Mouse (Mus musculus): Measurements from ENCODE around the gene Pim1.
A peak's percentile ranks its signal among the peaks of the same experiment; 100 is the strongest.
"Not testable (repeated sequence)": the region's sequence is repeated elsewhere in the genome, so short reads cannot be mapped to it uniquely, and the experiment has no call there.

Gene Pim1

DNA sequence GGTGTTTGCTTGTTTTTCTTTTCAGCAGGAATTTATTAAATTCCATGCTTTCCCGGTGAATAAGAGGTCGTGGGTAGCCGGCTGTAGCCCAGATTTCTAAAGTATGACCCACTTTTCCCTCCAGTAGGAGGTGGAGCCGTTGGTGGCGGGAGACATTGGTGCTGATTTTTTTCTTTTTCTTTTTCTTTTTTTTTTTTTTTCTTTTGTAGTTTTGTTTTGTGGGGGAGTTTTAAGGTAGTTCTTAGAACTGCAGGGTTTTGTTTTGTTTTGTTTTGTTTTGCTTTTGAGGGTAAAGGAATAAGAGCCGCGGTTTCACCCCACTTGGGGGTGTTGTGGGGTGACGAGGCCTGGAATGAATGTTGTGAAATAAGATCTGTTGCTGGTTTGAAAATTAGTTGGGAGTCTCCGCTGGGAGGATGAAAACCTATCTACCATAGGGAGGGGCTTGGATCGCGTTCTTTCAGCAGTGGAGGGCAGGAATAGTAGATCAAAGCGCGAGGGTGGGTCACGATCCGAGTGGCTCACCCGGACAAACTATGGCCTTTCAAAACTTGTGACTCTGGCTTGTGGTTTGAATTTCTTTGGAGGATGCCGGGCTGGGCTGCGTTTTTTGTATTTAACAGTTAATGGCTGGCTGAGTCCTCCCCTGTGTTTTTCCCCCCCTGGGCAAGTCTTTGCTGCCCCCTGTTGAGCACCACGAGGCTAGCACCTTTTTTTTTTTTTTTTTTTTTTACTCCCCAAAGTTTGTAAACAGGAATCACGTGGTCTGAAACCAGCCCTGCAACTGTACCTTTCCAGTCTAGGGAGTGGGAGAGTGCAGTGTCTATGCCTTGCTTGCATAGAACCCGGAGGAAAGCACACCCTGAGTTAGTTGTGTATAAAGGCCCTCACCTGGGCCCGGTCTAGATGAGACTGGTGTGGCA is 2.0 kb downstream of the Pim1 start:
- peak in 1 of 2 experiments; percentile 80 for DNase-seq (ENCODE audit: low read depth in 1 of 2, low spot score in 2 of 2)

DNA sequence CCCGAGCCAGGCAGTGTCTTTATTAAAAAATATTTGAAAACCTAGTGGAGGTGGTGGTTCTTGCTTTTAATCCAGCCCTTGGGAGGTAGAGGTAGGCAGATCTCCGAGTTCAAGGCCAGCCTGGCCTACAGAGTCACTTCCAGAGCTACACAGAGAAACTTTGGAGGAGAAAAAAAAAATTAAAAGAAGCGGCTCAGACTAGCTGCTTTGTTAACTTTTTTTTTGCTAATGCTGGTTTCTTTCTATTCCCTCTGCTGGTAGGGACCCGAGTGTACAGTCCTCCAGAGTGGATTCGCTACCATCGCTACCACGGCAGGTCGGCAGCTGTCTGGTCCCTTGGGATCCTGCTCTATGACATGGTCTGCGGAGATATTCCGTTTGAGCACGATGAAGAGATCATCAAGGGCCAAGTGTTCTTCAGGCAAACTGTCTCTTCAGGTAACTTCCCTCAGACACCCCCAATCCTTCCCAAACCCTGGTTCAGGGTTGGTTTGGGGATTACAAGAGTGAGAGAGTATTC is 3.0 kb downstream of the Pim1 start:
- no peak for DNase-seq (ENCODE audit: low read depth in 1 of 2, low spot score in 2 of 2)

DNA sequence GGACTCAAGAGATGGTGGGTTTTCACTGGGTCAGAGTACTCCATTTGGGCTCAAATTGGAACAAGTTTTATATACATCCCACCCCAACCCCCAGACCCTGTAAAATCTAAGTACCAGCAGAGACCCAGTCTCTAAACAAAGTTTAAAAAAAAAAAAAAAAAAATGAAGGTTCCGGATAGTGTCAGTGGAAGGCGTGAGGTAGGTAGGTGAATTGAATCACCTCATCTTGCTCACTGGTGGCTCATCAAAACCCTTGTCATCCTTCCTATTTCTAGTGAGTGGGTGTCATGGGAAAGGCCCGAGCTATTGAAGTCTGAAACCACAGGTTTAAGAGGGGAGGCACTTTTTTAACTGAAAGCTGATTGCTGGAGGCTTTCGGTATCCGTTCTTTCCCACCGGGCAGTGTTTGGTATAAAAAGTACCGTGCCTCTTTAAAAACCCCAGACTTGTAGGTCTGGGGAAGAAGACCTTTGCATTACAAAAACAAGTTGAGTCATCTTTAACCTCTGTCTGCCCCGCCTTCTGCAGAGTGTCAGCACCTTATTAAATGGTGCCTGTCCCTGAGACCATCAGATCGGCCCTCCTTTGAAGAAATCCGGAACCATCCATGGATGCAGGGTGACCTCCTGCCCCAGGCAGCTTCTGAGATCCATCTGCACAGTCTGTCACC is 3.6 kb downstream of the Pim1 start:
- no peak for DNase-seq (ENCODE audit: low read depth in 1 of 2, low spot score in 2 of 2)

DNA sequence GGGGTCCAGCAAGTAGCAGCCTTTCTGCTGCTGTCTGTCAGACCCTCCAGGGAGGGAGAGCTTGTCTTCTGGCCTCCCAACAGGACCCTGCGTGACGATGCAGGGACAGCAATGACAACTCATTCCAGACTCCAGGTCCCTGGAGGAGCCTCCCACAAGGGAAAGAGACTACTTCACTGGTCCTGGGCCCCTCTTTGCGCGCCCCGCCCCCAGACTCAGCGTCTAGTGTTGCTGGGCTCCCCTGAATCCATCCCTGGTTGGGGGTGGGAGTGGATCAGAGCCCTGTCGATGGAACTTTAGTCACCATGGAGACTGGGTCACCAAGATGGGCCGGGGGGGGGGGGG is 4.2 kb downstream of the Pim1 start:
- no peak for DNase-seq (ENCODE audit: low read depth in 1 of 2, low spot score in 2 of 2)

DNA sequence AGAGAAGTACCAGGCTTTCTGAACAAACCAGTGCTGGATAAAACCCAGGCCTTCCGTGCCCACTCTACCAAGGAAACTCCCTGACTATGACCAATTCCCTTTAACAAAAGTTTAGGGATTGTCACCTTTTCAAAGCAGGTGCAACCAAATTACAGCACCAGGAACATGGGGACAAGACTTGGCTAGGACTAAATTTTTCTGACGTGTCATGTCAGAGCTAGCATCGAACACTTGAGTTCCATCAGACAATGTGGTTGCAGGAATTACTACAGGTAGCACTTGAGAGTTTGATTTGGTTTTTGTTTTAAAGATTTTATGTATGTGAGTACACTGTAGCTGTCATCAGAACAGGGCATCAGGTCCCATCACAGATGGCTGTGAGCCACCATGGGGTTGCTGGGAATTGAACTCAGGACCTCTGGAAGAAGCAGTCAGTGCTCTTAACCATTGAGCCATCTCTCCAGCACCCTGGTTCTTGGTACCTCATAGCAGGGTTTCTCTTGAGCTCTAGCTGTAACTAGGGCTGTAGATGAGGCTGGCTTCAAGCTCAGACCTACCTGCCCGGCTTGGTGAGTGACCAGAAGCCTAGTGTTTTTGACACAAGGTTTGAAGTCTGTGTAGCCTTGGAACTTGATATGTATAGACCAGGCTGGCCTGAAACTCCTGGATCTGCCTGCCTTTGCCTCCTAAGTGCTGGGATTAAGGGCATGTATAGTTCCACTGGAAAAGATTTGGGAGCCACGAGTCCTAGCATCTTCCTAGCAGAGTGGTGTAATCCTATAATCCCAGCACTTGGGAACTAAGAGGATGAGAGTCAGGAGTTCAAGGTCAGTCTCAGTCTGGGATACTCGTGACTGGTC is 5.9 kb downstream of the Pim1 start:
- DNase-seq (ENCODE audit: low read depth in 1 of 2, low spot score in 2 of 2): peak in 1 of 2 experiments; percentile 42

DNA sequence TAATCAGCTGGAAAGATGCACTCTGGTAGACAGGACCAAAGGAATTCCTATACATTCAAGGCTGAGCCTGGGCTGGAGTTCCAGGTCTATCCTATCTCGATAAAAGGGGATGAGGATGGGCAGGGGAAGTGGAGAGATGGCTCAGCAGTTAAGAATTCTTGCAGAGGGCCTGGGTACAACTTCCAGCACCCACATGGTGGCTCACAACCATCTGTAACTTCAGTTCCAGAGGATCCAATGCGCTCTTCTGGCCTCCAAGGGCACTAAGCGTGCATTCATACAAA is 6.5 kb downstream of the Pim1 start:
- no peak for DNase-seq (ENCODE audit: low read depth in 1 of 2, low spot score in 2 of 2)

DNA sequence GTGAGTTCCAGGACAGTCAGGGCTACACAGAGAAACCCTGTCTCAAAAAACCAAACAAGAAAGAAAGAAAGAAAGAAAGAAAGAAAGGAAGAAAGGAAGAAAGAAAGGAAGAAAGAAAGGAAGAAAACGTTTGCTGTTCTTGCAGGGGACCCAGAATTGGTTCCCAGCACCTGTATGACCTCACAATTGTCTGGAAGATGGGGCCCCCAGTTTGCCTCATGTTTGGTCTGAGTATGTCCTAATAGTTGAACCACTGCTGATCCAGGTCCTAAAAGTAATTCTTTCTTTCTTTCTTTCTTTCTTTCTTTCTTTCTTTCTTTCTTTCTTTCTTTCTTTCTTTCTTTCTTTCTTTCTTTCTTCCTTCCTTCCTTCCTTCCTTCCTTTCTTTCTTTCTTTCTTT is 6.9 kb downstream of the Pim1 start:
- DNase-seq (ENCODE audit: low read depth in 1 of 2, low spot score in 2 of 2): not testable (repeated sequence)

DNA sequence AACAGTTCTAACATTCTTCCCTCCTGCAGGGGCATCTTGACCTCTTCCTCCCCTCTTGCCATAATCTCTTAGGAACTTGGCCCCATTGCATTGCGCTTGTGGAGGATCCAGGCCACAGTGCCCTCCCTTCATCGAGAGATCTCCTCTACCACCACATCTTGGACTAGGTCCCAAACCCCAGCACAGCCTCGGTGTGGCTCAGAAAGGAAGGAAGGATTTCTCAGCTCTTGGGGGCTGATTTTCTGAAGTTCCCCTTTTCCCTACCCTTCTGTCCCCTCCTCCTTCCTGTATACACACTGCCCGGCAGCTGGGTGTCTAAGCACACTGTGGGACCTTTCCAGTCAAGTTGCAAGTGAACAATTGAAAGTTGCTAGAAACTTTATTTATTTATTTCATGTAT is 7.5 kb downstream of the Pim1 start:
- peak in 1 of 2 experiments; percentile 66 for DNase-seq (ENCODE audit: low read depth in 1 of 2, low spot score in 2 of 2)

DNA sequence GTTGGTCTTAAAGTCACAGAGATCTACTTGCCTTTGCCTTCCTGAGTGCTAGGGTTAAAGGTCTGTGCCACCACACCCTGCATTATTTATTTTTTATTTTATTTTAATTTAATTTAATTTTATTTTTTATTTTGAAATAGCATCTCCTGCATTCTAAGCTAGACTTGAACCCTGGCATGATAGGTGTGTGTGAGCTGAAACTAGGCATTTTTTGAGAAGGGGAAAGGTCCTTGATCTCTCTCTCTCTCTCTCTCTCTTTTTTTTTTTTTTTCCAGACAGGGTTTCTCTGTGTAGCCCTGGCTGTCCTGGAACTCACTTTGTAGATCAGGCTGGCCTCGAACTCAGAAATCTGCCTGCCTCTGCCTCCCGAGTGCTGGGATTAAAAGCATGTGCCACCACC is 8.4 kb downstream of the Pim1 start:
- not testable (repeated sequence) for DNase-seq (ENCODE audit: low read depth in 1 of 2, low spot score in 2 of 2)

DNA sequence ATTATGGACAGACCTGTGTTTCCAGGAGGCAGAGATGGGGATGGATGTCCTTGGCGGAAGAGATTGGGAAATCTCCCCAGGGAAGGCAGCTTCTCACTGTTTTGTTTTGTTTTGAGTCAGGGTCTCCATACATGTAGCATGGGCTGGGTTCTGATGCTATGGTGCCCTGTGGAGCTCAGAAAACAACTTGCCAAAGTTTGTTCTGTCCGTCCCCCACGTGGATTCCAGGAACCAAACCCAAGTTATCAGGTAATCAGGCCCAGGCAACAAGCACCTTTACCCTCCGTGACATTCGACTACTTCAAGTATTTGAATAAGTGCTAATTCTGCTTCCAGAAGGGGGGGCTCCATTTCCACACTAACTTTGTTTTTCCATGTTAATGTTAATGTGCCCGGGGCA is 9.0 kb downstream of the Pim1 start:
- DNase-seq (ENCODE audit: low read depth in 1 of 2, low spot score in 2 of 2): no peak

DNA sequence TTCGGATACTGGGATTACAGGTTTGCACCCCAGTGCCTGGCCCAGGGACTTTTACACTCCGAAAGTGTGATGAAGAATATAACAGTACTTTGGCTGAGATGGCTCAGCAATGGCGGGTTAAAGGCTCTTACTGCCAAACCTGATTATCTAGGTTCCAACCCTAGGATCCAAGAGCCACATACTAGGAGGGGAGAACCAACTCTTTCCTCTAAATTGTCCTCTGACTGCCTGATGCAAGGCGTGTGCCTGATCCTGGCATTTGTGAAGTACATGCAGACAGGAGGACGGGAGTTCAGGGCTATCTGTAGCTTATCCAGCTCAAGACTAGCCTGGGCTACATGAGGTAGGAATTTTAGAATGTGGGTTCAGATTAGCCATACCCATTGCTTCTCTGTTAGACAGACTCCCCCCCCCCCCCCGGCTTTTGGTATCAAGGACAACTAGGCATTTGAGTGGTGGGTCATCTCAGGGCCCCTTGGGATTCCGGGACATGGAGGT is 9.7 kb downstream of the Pim1 start:
- DNase-seq (ENCODE audit: low read depth in 1 of 2, low spot score in 2 of 2): no peak

DNA sequence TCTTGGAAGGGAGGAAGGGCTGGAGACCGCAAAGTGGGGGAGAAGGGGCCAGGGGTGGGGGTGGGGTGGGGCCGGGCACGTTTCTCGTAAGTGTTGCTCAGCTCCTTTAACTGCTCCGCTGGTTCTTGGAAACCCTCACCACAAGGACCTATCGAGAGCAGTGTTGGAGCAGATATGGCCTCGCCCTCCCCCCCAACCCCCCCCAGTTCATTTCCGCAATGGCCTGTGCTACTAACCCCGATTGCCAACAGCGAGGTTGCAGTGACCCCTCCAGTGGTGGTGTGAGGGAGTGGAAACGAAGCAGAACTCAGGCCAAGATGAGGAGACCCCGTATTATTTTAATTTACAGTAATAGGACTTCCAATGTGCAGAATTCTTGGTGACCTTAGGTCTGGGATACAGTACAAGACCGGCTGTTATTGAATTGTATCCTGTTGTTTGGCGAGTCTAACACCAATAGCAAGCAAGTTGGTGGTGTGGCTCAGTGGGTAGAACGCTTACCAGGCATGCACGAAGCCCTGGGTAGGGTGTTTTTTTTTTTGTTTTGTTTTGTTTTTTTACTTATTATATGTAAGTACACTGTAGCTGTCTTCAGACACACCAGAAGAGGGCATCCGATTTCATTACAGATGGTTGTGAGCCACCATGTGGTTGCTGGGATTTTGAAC is 10.4 kb downstream of the Pim1 start:
- DNase-seq (ENCODE audit: low read depth in 1 of 2, low spot score in 2 of 2): no peak

DNA sequence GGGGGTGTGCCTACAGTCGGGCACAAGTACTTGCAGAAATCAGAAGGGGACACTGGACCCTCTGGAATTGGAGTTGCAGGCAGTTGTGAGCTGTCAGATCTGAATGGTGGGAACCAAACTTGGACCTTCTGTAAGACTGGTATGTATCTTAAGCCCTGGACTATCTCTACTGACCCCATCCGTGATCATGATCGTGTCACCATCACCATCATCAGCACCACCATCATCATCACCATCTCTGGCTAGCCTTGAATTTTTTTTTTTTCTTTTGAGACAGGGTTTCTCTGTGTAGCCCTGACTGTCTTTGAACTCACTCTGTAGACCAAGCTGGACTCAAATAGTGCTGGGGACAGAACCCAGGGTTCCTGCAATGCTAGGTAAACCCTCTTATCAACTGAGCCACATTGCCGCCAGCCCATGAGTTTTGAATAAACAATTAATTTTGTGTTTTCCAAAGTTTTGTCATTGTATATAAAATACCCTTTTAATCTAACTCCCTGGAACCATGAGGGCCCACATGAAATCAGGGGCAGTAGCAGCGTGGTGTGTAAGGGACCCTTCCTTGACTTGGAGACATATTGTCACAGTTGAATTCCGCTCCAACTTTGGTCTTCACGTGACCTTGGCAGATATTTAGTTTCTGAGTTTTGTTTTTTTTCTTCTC is 11.6 kb downstream of the Pim1 start:
- no peak for DNase-seq (ENCODE audit: low read depth in 1 of 2, low spot score in 2 of 2)

DNA sequence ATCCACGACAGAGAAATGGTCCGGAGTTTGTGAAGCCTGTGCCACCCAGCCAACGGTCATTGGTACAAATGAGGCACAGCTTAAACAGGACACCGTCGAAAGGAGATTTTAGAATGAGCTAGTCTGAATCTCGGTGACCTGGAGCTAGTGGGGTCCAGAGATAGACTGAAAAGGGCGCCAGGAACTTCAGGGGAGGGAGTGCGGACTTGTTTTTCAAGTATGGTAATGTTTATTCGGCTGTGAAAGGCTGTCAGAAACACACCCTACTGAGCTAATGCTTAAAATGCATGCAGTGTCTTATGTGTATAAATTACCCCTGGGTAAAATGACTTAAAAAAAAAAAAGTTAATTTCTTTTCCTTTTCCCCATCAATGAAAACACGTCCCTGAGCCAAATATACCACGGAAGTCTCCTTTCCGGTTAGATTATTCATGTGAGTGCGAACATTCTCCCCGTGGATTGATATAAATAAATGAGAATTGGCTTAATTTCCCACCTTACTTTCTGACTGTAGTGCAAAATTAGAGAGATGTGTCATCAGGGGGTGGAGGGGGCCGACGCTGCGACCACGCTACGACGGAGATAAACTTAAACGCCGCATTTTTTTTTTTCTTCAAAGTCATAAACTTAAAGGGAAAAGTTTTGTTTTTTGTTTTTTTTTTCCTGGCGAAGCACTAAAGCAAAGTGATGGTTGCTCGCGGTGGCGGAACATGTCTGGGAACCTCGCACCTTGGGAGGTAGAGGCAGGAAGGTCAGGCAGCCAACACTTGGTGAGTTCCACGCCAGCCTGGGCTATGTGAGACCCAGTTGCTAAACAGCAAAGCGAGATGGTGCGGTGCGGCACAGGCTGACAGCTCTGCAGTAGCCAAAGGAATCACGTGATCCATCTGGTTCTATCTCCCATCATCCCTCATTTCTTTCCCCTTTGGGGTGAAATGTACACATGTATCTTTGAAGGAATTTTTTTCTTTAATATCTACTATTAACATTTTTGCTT is 12.4 kb downstream of the Pim1 start:
- DNase-seq (ENCODE audit: low read depth in 1 of 2, low spot score in 2 of 2): no peak

DNA sequence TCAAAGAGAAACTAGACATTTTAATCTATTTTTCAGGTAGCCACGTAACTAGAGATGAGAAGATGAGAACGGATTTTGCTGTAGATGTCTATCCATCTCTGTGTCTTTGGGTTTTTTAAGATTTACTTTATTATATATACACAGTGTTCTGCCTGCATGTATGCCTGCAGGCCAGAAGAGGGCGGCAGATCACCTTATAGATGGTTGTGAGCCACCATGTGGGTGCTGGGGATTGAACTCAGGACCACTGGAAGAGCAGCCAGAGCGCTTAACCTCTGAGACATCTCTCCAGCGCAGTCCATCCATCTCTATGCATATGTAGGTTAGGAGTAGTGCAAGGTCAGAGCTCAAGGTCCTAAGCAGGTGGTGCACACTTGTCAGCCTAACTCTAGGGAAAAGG is 13.1 kb downstream of the Pim1 start:
- DNase-seq (ENCODE audit: low read depth in 1 of 2, low spot score in 2 of 2): no peak

DNA sequence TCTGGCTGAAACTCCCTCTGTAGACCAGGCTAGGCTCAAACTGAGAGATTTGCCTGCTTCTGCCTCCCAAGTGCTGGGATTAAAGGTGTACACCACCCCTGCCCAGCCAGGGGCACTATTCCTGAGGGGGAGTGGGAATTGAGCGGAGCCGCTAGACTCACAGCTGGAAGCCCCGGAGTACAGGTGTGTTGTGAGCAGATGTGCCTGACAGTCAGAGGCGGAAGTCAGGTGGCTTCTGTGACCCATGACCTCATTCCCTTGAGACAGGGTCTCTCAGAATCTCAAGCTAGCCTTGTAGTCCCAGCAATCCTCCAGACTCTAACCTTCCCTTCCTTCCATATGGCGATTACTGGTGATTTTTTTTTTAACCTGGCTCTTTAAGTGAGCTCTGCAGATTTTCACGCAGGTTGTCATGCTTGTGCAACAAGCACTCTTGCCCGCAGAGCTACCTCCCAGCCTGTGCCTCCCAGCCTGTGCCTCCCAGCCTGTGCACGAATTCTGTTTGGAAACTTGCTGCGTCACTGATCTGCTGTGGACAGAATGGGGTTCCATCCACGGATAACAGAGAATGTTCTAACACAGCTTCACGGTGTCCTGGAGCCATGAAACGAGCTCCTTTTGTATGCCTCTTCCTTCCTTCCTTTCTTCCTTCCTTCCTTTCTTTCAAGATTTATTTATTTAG is 18.5 kb downstream of the Pim1 start:
- no peak for DNase-seq (ENCODE audit: low read depth in 1 of 2, low spot score in 2 of 2)

DNA sequence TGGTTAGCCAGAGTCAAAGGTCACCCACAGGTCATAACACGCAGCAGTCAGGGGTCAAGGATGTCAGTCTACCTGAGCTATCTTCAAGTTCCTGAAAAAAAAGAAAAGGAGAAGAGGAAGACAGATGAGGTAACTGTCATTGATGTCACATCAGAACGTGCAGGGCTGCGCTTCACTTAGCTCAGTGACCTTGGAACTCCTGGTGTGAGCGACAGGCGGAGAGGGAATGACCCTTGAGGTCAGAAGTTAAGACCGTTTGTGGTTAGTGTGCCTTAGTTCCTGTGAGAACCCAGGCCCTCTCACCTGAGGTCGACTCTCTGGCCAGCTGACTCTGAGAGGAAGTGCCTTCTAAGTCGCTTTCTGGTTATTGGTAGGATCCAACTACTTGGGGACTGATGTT is 20.1 kb downstream of the Pim1 start:
- no peak for DNase-seq (ENCODE audit: low read depth in 1 of 2, low spot score in 2 of 2)

DNA sequence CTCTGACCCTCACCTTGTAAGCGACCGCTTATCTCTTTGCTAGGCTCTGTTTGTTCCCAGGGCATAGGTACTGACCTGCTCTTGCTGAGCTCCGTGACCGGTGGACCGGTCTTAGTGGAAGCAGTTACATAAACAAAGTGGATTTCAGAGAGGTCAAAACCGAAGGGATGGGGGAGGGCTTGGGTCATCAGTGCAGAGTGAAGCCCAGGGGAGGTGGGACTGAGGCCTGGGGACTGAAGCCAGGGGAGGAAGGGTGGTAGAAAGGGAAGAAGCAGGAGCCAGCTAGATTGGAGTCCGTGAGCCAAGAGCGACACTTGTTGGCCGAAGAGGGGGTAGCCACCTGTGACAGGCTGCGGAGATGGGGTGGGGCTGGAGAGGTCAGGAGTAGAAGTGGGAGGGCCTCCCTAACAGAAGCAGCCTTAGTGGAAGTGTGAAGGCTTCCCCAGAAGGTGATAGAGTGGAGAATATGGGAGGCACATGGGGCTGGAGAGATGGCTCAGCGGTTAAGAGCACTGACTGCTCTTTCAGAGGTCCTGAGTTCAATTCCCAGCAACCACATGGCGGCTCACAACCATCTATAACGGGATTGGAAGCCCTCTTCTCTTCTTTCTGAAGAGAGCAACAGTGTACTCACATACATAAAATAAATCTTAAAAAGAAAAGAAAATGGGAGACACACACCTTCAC is 22.6 kb downstream of the Pim1 start:
- peak in 1 of 2 experiments; percentile 75 for DNase-seq (ENCODE audit: low read depth in 1 of 2, low spot score in 2 of 2)
